Mouse (Mus musculus): ENCODE measurements around the gene Surf2. TPM values are rescaled to one million over a fixed set of nuclear protein-coding genes. Genes with fewer than 3 reads are reported as not detected.

Gene Surf2
- polyA plus RNA-seq, 1 experiment from 2014 or later: 17.9 TPM

DNA sequence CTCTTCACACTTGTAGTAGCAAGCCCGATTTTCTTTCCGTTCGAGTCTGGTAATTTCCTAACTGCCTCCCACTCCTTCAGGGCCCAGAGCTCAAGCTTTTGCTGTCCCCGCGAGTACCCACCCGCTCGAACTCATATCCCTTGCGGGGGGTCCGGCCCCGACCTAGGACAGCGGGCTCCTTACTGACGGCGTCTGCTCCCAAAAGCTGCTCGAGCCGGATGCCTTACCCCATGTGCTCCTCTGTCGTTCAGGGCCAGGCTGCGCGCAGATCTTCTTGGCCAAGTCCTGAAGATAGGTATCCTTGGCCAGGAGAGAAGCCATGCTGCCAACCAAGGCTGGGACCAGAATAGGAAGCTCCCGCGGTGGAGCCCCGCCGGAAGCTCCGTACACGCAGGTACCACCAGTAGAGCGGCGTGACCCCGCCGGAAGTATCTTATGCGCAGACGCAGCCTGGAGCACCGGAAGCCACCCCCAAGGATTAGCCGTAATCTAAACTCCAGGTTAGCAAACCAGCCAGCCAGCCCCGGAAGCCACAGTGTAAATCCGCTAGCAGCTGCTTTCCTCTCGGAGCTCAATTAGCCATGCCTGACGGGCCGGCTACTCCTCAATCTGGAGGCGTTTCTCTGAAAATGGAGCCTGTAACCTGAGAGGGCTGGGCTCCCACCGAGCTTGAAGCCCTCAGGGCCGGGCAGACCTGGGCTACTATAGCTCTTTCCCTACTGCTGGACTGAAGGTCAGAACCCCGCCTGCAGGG is 13.5 kb upstream of the Surf2 start, which contains the start of gene Surf6:
Gene Surf6, minus strand, starts transcription at position 413 of the 754 bp plus-strand sequence.
- H3K9ac ChIP-seq (ENCODE audit: low read depth, low read length): peak within 1 kb of the TSS; percentile 80
- H3K9me3 ChIP-seq (replicated peaks; ENCODE audit: control insufficient read depth, low read length): no peaks in the 10 kb centered on the region
- H3K27ac ChIP-seq (ENCODE audit: low read length): peak within 1 kb of the TSS; percentile 80
- H3K4me3 ChIP-seq (ENCODE audit: low read depth, low read length): peak within 1 kb of the TSS; percentile 84
- under 1% methylated on average over 41 of the region's 41 CpGs for WGBS (ENCODE audit: insufficient replicate concordance)
- H3K4me2 ChIP-seq (ENCODE audit: low read depth, low read length): peak within 1 kb of the TSS; percentile 78
- peaks cover 24% of the 10 kb centered on the region for H3K36me3 ChIP-seq (ENCODE audit: control insufficient read depth, insufficient read depth)
- ATAC-seq (ENCODE audit: low read depth): peak; percentile 94
- peaks cover 23% of the 10 kb centered on the region for H3K4me1 ChIP-seq (ENCODE audit: control insufficient read depth, low read depth, low read length)
- H3K27me3 ChIP-seq (ENCODE audit: control insufficient read depth, insufficient read depth, low read depth, low read length): no peaks in the 10 kb centered on the region

DNA sequence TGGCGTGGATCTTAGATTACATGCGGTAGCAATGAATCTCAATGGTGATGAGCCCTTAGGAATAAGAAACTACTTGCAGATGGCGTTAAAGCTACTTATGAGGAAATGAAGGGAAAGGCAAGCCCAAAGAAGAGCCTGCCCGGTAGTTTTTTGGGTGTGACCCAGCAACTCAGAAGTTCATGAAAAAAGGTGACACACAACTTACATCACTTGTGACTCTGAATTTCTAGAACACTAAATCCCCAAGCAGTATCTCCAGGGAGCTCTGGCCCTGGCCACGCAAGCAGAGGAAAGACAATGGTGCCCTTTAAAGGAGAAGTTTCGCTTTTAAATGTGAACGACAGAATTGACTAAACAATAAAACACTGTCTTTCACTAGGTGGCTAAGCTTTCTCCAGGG is 12.9 kb upstream of the Surf2 start:
- Histone ChIP-seq H3K4me1 (ENCODE audit: control insufficient read depth, low read depth, low read length) (peaks cover 28% of the 10 kb centered on the region), H3K4me3 (ENCODE audit: low read depth, low read length) (peak overlapping the region; percentile 84), H3K36me3 (ENCODE audit: control insufficient read depth, insufficient read depth) (peaks cover 30% of the 10 kb centered on the region), H3K9ac (ENCODE audit: low read depth, low read length) (peak overlapping the region; percentile 80), H3K4me2 (ENCODE audit: low read depth, low read length) (peak overlapping the region; percentile 78), H3K9me3 (replicated peaks; ENCODE audit: control insufficient read depth, low read length) (no peaks in the 10 kb centered on the region), H3K27ac (ENCODE audit: low read length) (peak overlapping the region; percentile 80), H3K27me3 (ENCODE audit: control insufficient read depth, insufficient read depth, low read depth, low read length) (no peaks in the 10 kb centered on the region)
- WGBS (ENCODE audit: insufficient replicate concordance): 8% methylated on average over 7 of the region's 7 CpGs
- ATAC-seq (ENCODE audit: low read depth): no peak

DNA sequence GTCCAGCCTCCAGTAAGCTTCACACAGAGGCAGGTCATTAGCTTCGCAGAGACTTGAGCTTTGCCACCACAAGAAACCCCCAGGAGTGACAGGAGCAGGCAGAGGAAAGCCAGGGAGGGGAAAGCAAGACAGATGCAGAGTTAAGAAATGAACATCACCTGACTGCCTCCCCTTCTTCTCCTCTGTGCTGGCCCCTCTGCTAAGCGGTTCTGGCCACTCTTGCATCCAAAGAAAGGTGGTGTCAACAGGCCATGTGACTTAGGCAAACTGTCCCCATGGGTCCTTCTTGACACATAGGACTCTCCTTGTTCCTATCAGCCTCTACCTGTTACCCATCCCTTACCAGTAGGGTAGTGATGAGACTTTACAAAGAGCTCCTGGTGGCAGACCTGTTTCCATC is 10.2 kb upstream of the Surf2 start:
- Histone ChIP-seq H3K9ac (ENCODE audit: low read depth, low read length) (no peak overlapping the region), H3K4me1 (ENCODE audit: control insufficient read depth, low read depth, low read length) (peaks cover 36% of the 10 kb centered on the region), H3K9me3 (replicated peaks; ENCODE audit: control insufficient read depth, low read length) (no peaks in the 10 kb centered on the region), H3K4me2 (ENCODE audit: low read depth, low read length) (no peak overlapping the region), H3K27me3 (ENCODE audit: control insufficient read depth, insufficient read depth, low read depth, low read length) (no peaks in the 10 kb centered on the region), H3K4me3 (ENCODE audit: low read depth, low read length) (no peak overlapping the region), H3K36me3 (ENCODE audit: control insufficient read depth, insufficient read depth) (peaks cover 17% of the 10 kb centered on the region), H3K27ac (ENCODE audit: low read length) (no peak overlapping the region)
- ATAC-seq (ENCODE audit: low read depth): no peak
- WGBS (ENCODE audit: insufficient replicate concordance): 86% methylated on average over 2 of the region's 2 CpGs

GRCm38 (mm10) chr2:26906431-26906830 is 9.7 kb upstream of the Surf2 start:
- ATAC-seq (ENCODE audit: low read depth): no peak
- H3K27ac ChIP-seq (ENCODE audit: low read length): no peak overlapping the region
- WGBS (ENCODE audit: insufficient replicate concordance): 76% methylated on average over 3 of the region's 3 CpGs
- peaks cover 31% of the 10 kb centered on the region for H3K4me1 ChIP-seq (ENCODE audit: control insufficient read depth, low read depth, low read length)
- H3K9me3 ChIP-seq (replicated peaks; ENCODE audit: control insufficient read depth, low read length): no peaks in the 10 kb centered on the region
- no peaks in the 10 kb centered on the region for H3K27me3 ChIP-seq (ENCODE audit: control insufficient read depth, insufficient read depth, low read depth, low read length)
- no peak overlapping the region for H3K9ac ChIP-seq (ENCODE audit: low read depth, low read length)
- H3K4me3 ChIP-seq (ENCODE audit: low read depth, low read length): no peak overlapping the region
- H3K36me3 ChIP-seq (ENCODE audit: control insufficient read depth, insufficient read depth): peaks cover 17% of the 10 kb centered on the region
- no peak overlapping the region for H3K4me2 ChIP-seq (ENCODE audit: low read depth, low read length)

DNA sequence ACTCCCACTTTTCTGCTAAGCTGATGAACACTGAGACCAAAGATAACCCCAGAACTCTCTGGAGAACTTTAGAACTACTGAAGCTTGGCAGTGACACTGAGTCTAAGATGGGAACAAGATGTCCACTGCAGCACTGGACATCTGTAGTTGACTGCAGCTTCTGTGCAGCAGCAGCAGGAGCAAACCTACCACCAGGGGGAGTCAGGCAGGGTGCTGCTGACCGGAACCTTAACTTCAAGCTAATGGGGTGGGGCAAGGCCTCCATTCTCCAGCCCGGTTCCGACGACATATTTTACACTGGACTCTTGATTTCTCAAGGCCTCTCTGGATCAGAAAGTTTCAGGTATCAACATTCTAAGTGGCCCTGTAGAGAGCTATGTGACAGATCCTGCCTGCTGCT is 9.1 kb upstream of the Surf2 start:
- Histone ChIP-seq H3K9ac (ENCODE audit: low read depth, low read length) (no peak overlapping the region), H3K36me3 (ENCODE audit: control insufficient read depth, insufficient read depth) (peaks cover 22% of the 10 kb centered on the region), H3K27ac (ENCODE audit: low read length) (no peak overlapping the region), H3K4me2 (ENCODE audit: low read depth, low read length) (no peak overlapping the region), H3K9me3 (replicated peaks; ENCODE audit: control insufficient read depth, low read length) (no peaks in the 10 kb centered on the region), H3K4me3 (ENCODE audit: low read depth, low read length) (no peak overlapping the region), H3K27me3 (ENCODE audit: control insufficient read depth, insufficient read depth, low read depth, low read length) (no peaks in the 10 kb centered on the region), H3K4me1 (ENCODE audit: control insufficient read depth, low read depth, low read length) (peaks cover 29% of the 10 kb centered on the region)
- WGBS (ENCODE audit: insufficient replicate concordance): 35% methylated on average over 4 of the region's 4 CpGs
- no peak for ATAC-seq (ENCODE audit: low read depth)

DNA sequence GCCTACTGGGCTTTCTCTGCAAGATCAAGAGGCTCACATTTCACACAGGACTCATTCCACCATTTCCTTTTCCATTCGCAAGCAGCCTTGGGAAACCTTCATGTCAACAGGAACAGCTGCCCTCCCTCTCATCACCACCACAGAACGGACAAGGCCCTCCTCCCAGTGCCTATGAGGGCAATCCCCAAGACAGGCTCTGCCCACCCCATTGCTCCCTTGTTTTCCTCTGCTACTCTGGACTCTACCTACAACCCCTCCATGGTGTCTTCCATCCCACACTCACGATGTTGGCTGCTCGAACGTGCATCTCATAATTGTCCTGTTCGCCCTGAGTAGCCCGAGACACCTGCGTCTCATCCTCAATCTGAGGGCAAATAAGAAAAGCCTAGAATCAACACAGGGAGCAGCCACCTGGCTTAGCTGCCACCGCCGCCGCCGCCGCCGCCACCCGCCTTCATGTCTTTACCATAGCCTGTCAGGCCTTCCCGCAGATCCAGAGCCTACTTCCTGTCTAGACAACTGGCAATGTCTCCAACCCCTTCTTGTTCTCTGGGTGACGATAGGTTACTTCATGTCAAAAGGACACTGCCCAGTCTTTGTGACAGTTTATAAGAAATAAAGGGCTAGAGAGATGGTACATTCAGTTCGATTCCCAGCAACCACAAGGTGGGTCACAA is 7.3 kb upstream of the Surf2 start:
- H3K27me3 ChIP-seq (ENCODE audit: control insufficient read depth, insufficient read depth, low read depth, low read length): no peaks in the 10 kb centered on the region
- H3K36me3 ChIP-seq (ENCODE audit: control insufficient read depth, insufficient read depth): peaks cover 39% of the 10 kb centered on the region
- H3K27ac ChIP-seq (ENCODE audit: low read length): 0 out of 2 replicates have a peak overlapping the region, but pooled peaks have one; percentile 89
- peak overlapping the region; percentile 69 for H3K4me3 ChIP-seq (ENCODE audit: low read depth, low read length)
- 60% methylated on average over 18 of the region's 18 CpGs for WGBS (ENCODE audit: insufficient replicate concordance)
- H3K9me3 ChIP-seq (replicated peaks; ENCODE audit: control insufficient read depth, low read length): no peaks in the 10 kb centered on the region
- H3K4me2 ChIP-seq (ENCODE audit: low read depth, low read length): peak overlapping the region; percentile 75
- peaks cover 29% of the 10 kb centered on the region for H3K4me1 ChIP-seq (ENCODE audit: control insufficient read depth, low read depth, low read length)
- peak overlapping the region; percentile 70 for H3K9ac ChIP-seq (ENCODE audit: low read depth, low read length)
- ATAC-seq (ENCODE audit: low read depth): no peak

DNA sequence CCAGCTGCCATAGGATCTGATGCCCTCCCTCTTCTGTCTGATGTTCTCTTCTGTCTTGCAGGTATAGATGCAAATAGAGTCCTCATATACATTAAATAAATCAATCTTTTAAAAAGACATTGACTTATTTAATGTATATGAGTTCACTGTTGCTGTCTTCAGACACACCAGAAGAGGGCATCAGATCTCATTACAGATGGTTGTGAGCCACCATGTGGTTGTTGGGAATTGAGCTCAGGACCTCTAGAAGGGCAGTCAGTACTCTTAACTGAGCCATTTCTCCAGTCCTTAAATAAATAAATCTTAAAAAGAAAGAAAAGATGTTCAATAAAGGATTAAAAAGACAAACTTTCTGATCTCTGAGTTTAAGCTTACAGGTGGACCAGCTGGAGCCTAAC is 6.8 kb upstream of the Surf2 start:
- Histone ChIP-seq H3K27me3 (ENCODE audit: control insufficient read depth, insufficient read depth, low read depth, low read length) (no peaks in the 10 kb centered on the region), H3K4me2 (ENCODE audit: low read depth, low read length) (peak overlapping the region; percentile 75), H3K4me1 (ENCODE audit: control insufficient read depth, low read depth, low read length) (peaks cover 27% of the 10 kb centered on the region), H3K9ac (ENCODE audit: low read depth, low read length) (peak overlapping the region; percentile 70), H3K9me3 (replicated peaks; ENCODE audit: control insufficient read depth, low read length) (no peaks in the 10 kb centered on the region), H3K36me3 (ENCODE audit: control insufficient read depth, insufficient read depth) (peaks cover 44% of the 10 kb centered on the region), H3K27ac (ENCODE audit: low read length) (peak overlapping the region; percentile 89; the same call in 1 of the 2 replicates), H3K4me3 (ENCODE audit: low read depth, low read length) (peak overlapping the region; percentile 69)
- no peak for ATAC-seq (ENCODE audit: low read depth)

- Histone ChIP-seq H3K9me3 (replicated peaks; ENCODE audit: control insufficient read depth, low read length) (no peaks in the 10 kb centered on the region), H3K9ac (ENCODE audit: low read depth, low read length) (peak within 1 kb of the TSS; percentile 85), H3K27me3 (ENCODE audit: control insufficient read depth, insufficient read depth, low read depth, low read length) (no peaks in the 10 kb centered on the region), H3K4me1 (ENCODE audit: control insufficient read depth, low read depth, low read length) (peaks cover 34% of the 10 kb centered on the region), H3K27ac (ENCODE audit: low read length) (peak within 1 kb of the TSS; percentile 89), H3K36me3 (ENCODE audit: control insufficient read depth, insufficient read depth) (peaks cover 44% of the 10 kb centered on the region), H3K4me3 (ENCODE audit: low read depth, low read length) (peak within 1 kb of the TSS; percentile 69), H3K4me2 (ENCODE audit: low read depth, low read length) (peak within 1 kb of the TSS; percentile 75)
- under 1% methylated on average over 74 of the region's 74 CpGs for WGBS (ENCODE audit: insufficient replicate concordance)
- ATAC-seq (ENCODE audit: low read depth): peak; percentile 95
These were observed 5.8 kb upstream of the Surf2 start, which contains the start of the genes Med22 and Rpl7a for GRCm38 (mm10) chr2:26910124-26910993. Gene Med22 (minus strand): TSS chr2:26910677. Gene Rpl7a (plus strand): TSS chr2:26910764.

Measured in liver, embryonic 16.5 days (tissue).